Mouse (Mus musculus): ENCODE results near the gene Hap1. TPM values are rescaled to one million over a fixed set of nuclear protein-coding genes. Genes with fewer than 3 reads are reported as not detected.
A peak's percentile ranks its signal among the peaks of the same experiment; 100 is the strongest.

The Hap1 gene
- polyA plus RNA-seq, 1 experiment: 8.6 TPM

GRCm38 (mm10) chr11:100360175-100360574, 4.2 kb upstream of the Hap1 start:
- no peak for DNase-seq
- H3K4me3 ChIP-seq (ENCODE audit: control insufficient read depth, insufficient read depth, low read length): no peak overlapping the region
- H3K27ac ChIP-seq (ENCODE audit: control insufficient read depth, insufficient read depth, low read length): no peak overlapping the region
- 59% methylated on average over 6 of the region's 6 CpGs for WGBS
- H3K4me1 ChIP-seq (replicated peaks; ENCODE audit: control insufficient read depth, insufficient read depth, low read length): peaks cover 16% of the 10 kb centered on the region
- no peak for TF ChIP-seq POLR2A (IDR thresholded peaks at IDR 0.05; ENCODE audit: control insufficient read depth, extremely low read depth, insufficient read depth, low read length, poor library complexity)
- H3K36me3 ChIP-seq (ENCODE audit: control insufficient read depth, insufficient read depth, low read length): no peaks in the 10 kb centered on the region
- H3K27me3 ChIP-seq (ENCODE audit: control insufficient read depth, insufficient read depth, low read length): peaks cover 7% of the 10 kb centered on the region; the same call in 1 of the 2 replicates

- Histone ChIP-seq H3K4me3 (ENCODE audit: control insufficient read depth, insufficient read depth, low read length) (no peak overlapping the region), H3K4me1 (replicated peaks; ENCODE audit: control insufficient read depth, insufficient read depth, low read length) (peaks cover 20% of the 10 kb centered on the region), H3K27ac (ENCODE audit: control insufficient read depth, insufficient read depth, low read length) (no peak overlapping the region), H3K27me3 (ENCODE audit: control insufficient read depth, insufficient read depth, low read length) (peaks cover 7% of the 10 kb centered on the region; the same call in 1 of the 2 replicates), H3K36me3 (ENCODE audit: control insufficient read depth, insufficient read depth, low read length) (no peaks in the 10 kb centered on the region)
- no peak for TF ChIP-seq POLR2A (IDR thresholded peaks at IDR 0.05; ENCODE audit: control insufficient read depth, extremely low read depth, insufficient read depth, low read length, poor library complexity)
- TF ChIP-seq CTCF (IDR thresholded peaks at IDR 0.05; ENCODE audit: borderline replicate concordance, control insufficient read depth, extremely low read depth, insufficient read depth, low read length, poor library complexity): no peak
- DNase-seq: no peak
- 62% methylated on average over 5 of the region's 5 CpGs for WGBS
Measured at GRCm38 (mm10) chr11:100357408-100357807, 1.5 kb upstream of the Hap1 start.

GRCm38 (mm10) chr11:100356819-100357211, 887 bp upstream of the Hap1 start:
- Histone ChIP-seq H3K27me3 (ENCODE audit: control insufficient read depth, insufficient read depth, low read length) (peaks cover 7% of the 10 kb centered on the region; the same call in 1 of the 2 replicates), H3K4me1 (replicated peaks; ENCODE audit: control insufficient read depth, insufficient read depth, low read length) (peaks cover 20% of the 10 kb centered on the region), H3K4me3 (ENCODE audit: control insufficient read depth, insufficient read depth, low read length) (no peak overlapping the region), H3K27ac (ENCODE audit: control insufficient read depth, insufficient read depth, low read length) (no peak overlapping the region), H3K36me3 (ENCODE audit: control insufficient read depth, insufficient read depth, low read length) (no peaks in the 10 kb centered on the region)
- DNase-seq: no peak
- no peak for TF ChIP-seq CTCF (IDR thresholded peaks at IDR 0.05; ENCODE audit: borderline replicate concordance, control insufficient read depth, extremely low read depth, insufficient read depth, low read length, poor library complexity)
- TF ChIP-seq POLR2A (IDR thresholded peaks at IDR 0.05; ENCODE audit: control insufficient read depth, extremely low read depth, insufficient read depth, low read length, poor library complexity): no peak
- 32% methylated on average over 9 of the region's 9 CpGs for WGBS

GRCm38 (mm10) chr11:100355151-100355951, 577 bp downstream of the Hap1 start:
- peak overlapping the region; percentile 43 for H3K4me3 ChIP-seq (ENCODE audit: control insufficient read depth, insufficient read depth, low read length)
- peaks cover 7% of the 10 kb centered on the region; the same call in 1 of the 2 replicates for H3K27me3 ChIP-seq (ENCODE audit: control insufficient read depth, insufficient read depth, low read length)
- no peaks in the 10 kb centered on the region for H3K36me3 ChIP-seq (ENCODE audit: control insufficient read depth, insufficient read depth, low read length)
- under 1% methylated on average over 54 of the region's 54 CpGs for WGBS
- H3K4me1 ChIP-seq (replicated peaks; ENCODE audit: control insufficient read depth, insufficient read depth, low read length): peaks cover 20% of the 10 kb centered on the region
- no peak overlapping the region for H3K27ac ChIP-seq (ENCODE audit: control insufficient read depth, insufficient read depth, low read length)
- TF ChIP-seq CTCF (IDR thresholded peaks at IDR 0.05; ENCODE audit: borderline replicate concordance, control insufficient read depth, extremely low read depth, insufficient read depth, low read length, poor library complexity) (no peak), POLR2A (IDR thresholded peaks at IDR 0.05; ENCODE audit: control insufficient read depth, extremely low read depth, insufficient read depth, low read length, poor library complexity) (0 out of 2 replicates have a peak, but pooled peaks have one; percentile 16)
- DNase-seq: peak; percentile 67

- DNase-seq: peak; percentile 40
- Histone ChIP-seq H3K27ac (ENCODE audit: control insufficient read depth, insufficient read depth, low read length) (no peak overlapping the region), H3K36me3 (ENCODE audit: control insufficient read depth, insufficient read depth, low read length) (no peaks in the 10 kb centered on the region), H3K4me3 (ENCODE audit: control insufficient read depth, insufficient read depth, low read length) (no peak overlapping the region), H3K4me1 (replicated peaks; ENCODE audit: control insufficient read depth, insufficient read depth, low read length) (peaks cover 20% of the 10 kb centered on the region), H3K27me3 (ENCODE audit: control insufficient read depth, insufficient read depth, low read length) (peaks cover 7% of the 10 kb centered on the region; the same call in 1 of the 2 replicates)
- TF ChIP-seq POLR2A (IDR thresholded peaks at IDR 0.05; ENCODE audit: control insufficient read depth, extremely low read depth, insufficient read depth, low read length, poor library complexity) (no peak), CTCF (IDR thresholded peaks at IDR 0.05; ENCODE audit: borderline replicate concordance, control insufficient read depth, extremely low read depth, insufficient read depth, low read length, poor library complexity) (0 out of 2 replicates have a peak, but pooled peaks have one; percentile 45)
- 41% methylated on average over 10 of the region's 10 CpGs for WGBS
Measured at GRCm38 (mm10) chr11:100352076-100352857, 3.7 kb downstream of the Hap1 start.

GRCm38 (mm10) chr11:100344269-100344668, 11.7 kb downstream of the Hap1 start:
- Histone ChIP-seq H3K27ac (ENCODE audit: control insufficient read depth, insufficient read depth, low read length) (no peak overlapping the region), H3K4me1 (replicated peaks; ENCODE audit: control insufficient read depth, insufficient read depth, low read length) (no peaks in the 10 kb centered on the region), H3K36me3 (ENCODE audit: control insufficient read depth, insufficient read depth, low read length) (no peaks in the 10 kb centered on the region), H3K27me3 (ENCODE audit: control insufficient read depth, insufficient read depth, low read length) (no peaks in the 10 kb centered on the region), H3K4me3 (ENCODE audit: control insufficient read depth, insufficient read depth, low read length) (no peak overlapping the region)
- 63% methylated on average over 10 of the region's 10 CpGs for WGBS
- DNase-seq: no peak
- TF ChIP-seq CTCF (IDR thresholded peaks at IDR 0.05; ENCODE audit: borderline replicate concordance, control insufficient read depth, extremely low read depth, insufficient read depth, low read length, poor library complexity) (no peak), POLR2A (IDR thresholded peaks at IDR 0.05; ENCODE audit: control insufficient read depth, extremely low read depth, insufficient read depth, low read length, poor library complexity) (no peak)
